Mouse (Mus musculus): ENCODE results near the gene Ybey.

DNA sequence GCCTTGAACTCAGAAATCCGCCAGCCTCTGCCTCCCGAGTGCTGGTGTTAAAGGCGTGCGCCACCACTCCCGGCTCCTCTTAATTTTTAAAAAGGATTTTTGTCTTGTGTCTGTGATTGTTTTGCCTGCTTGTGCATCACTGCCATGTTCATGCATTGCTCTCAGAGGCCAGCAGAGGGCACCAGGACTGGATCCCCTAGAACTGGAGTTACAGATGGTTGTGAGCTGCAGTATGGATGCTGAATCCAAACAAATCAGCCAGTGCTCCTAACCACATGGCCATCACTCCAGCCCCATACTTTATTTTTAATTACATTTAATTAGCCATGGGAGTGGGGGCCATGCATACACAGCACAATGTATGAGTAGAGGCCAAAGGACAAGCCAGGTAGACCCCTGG lies 13.6 kb downstream of the Ybey start:
- TF ChIP-seq POLR2A (IDR thresholded peaks at IDR 0.05; ENCODE audit: insufficient read depth, low read depth, low read length) (no peak), CTCF (IDR thresholded peaks at IDR 0.05; ENCODE audit: insufficient read depth, low read depth, low read length) (no peak)

Measured in olfactory bulb, adult 2 months (tissue).